In the genomic region with DNA sequence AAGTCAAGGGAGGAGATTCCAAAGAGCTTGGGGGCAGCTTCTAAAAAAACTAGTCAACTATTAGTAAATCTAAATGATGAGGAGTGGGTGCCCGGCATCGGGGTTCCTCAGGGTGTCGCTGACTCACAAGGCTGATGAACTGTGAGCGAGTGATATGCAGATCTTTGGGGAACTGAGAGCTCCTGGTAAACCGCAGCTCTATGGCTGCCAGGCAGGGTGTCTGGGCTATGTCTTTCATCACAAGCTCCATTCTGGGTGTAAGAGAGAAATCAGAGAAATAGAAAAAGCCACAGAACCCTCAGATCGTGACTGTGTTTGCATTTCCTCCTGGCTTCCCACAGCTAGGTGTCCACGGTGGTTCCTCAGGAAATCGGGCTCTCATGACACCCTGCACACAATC, we compare ENCODE assay signal across 13 mouse cellular contexts. TPM values are rescaled to one million over a fixed set of nuclear protein-coding genes. Genes with fewer than 3 reads are reported as not detected.
DNase-seq lines count a peak whose midpoint lies in the region; ATAC-seq and TF ChIP-seq lines count a peak whose summit lies in the region.
"Had no signal": no experiment of that assay in that cellular context is flagged by ENCODE, and none has a peak within 500 bp of the region (broad histone marks: within the 10 kb centered on the region; RNA-seq: fewer than 3 reads in every experiment).

No protein-coding gene starts in this region.

- H3K9ac ChIP-seq in forebrain, embryonic 13.5 days: no peak overlapping the region
- H3K9ac ChIP-seq: forebrain, embryonic 12.5 days; liver, embryonic 13.5 days had no signal

- H3K27ac ChIP-seq in bone marrow macrophage, adult 2 months (ENCODE audit: insufficient read depth, low read depth, low read length): no peak overlapping the region
- H3K27ac ChIP-seq in spleen, adult 2 months (ENCODE audit: insufficient read depth, low read length): no peak overlapping the region
- H3K27ac ChIP-seq in forebrain, embryonic 13.5 days: no peak overlapping the region
- H3K27ac ChIP-seq: forebrain, embryonic 12.5 days; liver, embryonic 13.5 days had no signal

- WGBS in spleen, adult 2 months: 6% methylated on average over 8 of the region's 8 CpGs
- 81% methylated on average over 8 of the region's 8 CpGs for WGBS in forebrain, embryonic 13.5 days

- H3K27me3 ChIP-seq in spleen, adult 2 months (ENCODE audit: control insufficient read depth, insufficient read depth, low read length): no peaks in the 10 kb centered on the region
- H3K27me3 ChIP-seq in forebrain, embryonic 13.5 days: 0 out of 2 replicates have a peak, but pooled peaks cover 5% of the 10 kb centered on the region

- no peak overlapping the region for H3K4me3 ChIP-seq in bone marrow macrophage, adult 2 months (ENCODE audit: insufficient read depth, low read length)
- H3K4me3 ChIP-seq in spleen, adult 2 months (ENCODE audit: extremely low read depth, insufficient read depth, insufficient read length): no peak overlapping the region
- no peak overlapping the region for H3K4me3 ChIP-seq in forebrain, embryonic 13.5 days
- H3K4me3 ChIP-seq: forebrain, embryonic 12.5 days; liver, embryonic 13.5 days had no signal

- 0 out of 2 replicates have a peak, but pooled peaks have one; percentile 29 for TF ChIP-seq CTCF in bone marrow macrophage, adult 2 months (IDR thresholded peaks at IDR 0.05; ENCODE audit: low read depth, low read length)
- TF ChIP-seq CTCF in spleen, adult 2 months (IDR thresholded peaks at IDR 0.05; ENCODE audit: extremely low read depth, insufficient read depth, insufficient read length, insufficient replicate concordance): peak; percentile 38; the same call in 1 of the 2 replicates

- peak; percentile 19 to 43 for DNase-seq in CD8-positive naive resting alpha-beta T cell, adult 2 months (ENCODE audit: low read depth in 2 of 2, low spot score in 2 of 2)
- DNase-seq in spleen, adult 2 months (ENCODE audit: low read depth in 1 of 2, low spot score in 2 of 2): peak; percentile 44 to 53
- no peak for DNase-seq in left cerebral cortex, adult 9 months (ENCODE audit: low spot score in 2 of 2)
- DNase-seq: embryo, embryonic 11 days; kidney, adult 8-10 months; liver, embryonic 13.5 days; right cerebral cortex, adult 18-20 months had no signal

- H3K4me1 ChIP-seq in bone marrow macrophage, adult 2 months (ENCODE audit: control insufficient read depth, insufficient read depth, low read length): peaks cover 5% of the 10 kb centered on the region; the same call in 1 of the 2 replicates
- peaks cover 2% of the 10 kb centered on the region; the same call in 1 of the 2 replicates for H3K4me1 ChIP-seq in spleen, adult 2 months (ENCODE audit: control insufficient read depth, insufficient read depth, insufficient read length)
- peaks cover 8% of the 10 kb centered on the region for H3K4me1 ChIP-seq in forebrain, embryonic 13.5 days
- H3K4me1 ChIP-seq: liver, embryonic 13.5 days had no signal

- TF ChIP-seq POLR2A in bone marrow macrophage, adult 2 months (IDR thresholded peaks at IDR 0.05; ENCODE audit: borderline replicate concordance, low read depth, low read length): no peak
- TF ChIP-seq POLR2A in spleen, adult 2 months (IDR thresholded peaks at IDR 0.05; ENCODE audit: low read depth, low read length): no peak

- no peak overlapping the region for H3K4me2 ChIP-seq in forebrain, embryonic 13.5 days
- H3K4me2 ChIP-seq: forebrain, embryonic 12.5 days; liver, embryonic 13.5 days had no signal

- no peaks in the 10 kb centered on the region for H3K36me3 ChIP-seq in spleen, adult 2 months (ENCODE audit: control insufficient read depth, insufficient read depth, low read length)
- no peaks in the 10 kb centered on the region for H3K36me3 ChIP-seq in forebrain, embryonic 13.5 days (ENCODE audit: poor library complexity, severe bottlenecking)
- H3K36me3 ChIP-seq: forebrain, embryonic 12.5 days; liver, embryonic 13.5 days had no signal

- H3K9me3 ChIP-seq in forebrain, embryonic 13.5 days (replicated peaks): no peaks in the 10 kb centered on the region
- H3K9me3 ChIP-seq: forebrain, embryonic 12.5 days; liver, embryonic 13.5 days had no signal

- ATAC-seq in hematopoietic stem cell, adult 5-6 weeks (replicated peaks in 1 of 2; ENCODE audit: insufficient read depth in 1 of 2, low FRiP score in 2 of 2, low TSS enrichment in 1 of 2, low read depth in 1 of 2, poor library complexity in 2 of 2, severe bottlenecking in 2 of 2): peak; percentile 91 to 92
- ATAC-seq in inflammation-experienced regulatory T-cells, adult 6 months: no peak
- ATAC-seq in forebrain, embryonic 13.5 days: no peak

RNA-seq across cellular contexts. Expression of gene Slc1a7, which starts 20.8 kb away (rescaled TPM):
- polyA plus RNA-seq in bone marrow macrophage, adult 2 months (2012; ENCODE audit: insufficient read depth, insufficient read length, missing spikeins): not detected in 2 replicates
- total RNA-seq in hematopoietic stem cell, adult 5-6 weeks (2017): not detected in 2 replicates
- polyA plus RNA-seq in spleen, adult 2 months (2012; rRNA removed): 0.05 TPM in 2 replicates
- polyA plus RNA-seq in inflammation-experienced regulatory T-cells, adult 6 months (2017; shearing (Covaris generic)): not detected
- not detected in 2 replicates for polyA plus RNA-seq in forebrain, embryonic 13.5 days (2015; fragmentation: Nextera tagmentation; extraction: Ambion mirVana)
- total RNA-seq: layer of hippocampus, postnatal 25 days had no signal
- polyA plus RNA-seq: forebrain, embryonic 12.5 days; liver, embryonic 13.5 days had no signal

Comparison
In these comparisons a context has a peak if more than half of its experiments do, and no peak if none do; other contexts are left out.
1. DNase-seq: peak in CD8-positive naive resting alpha-beta T cell, adult 2 months (2 of 2) and spleen, adult 2 months (2 of 2); none in left cerebral cortex, adult 9 months (0 of 2).
2. ATAC-seq: peak in hematopoietic stem cell, adult 5-6 weeks (2 of 2); none in inflammation-experienced regulatory T-cells, adult 6 months (single experiment) and forebrain, embryonic 13.5 days (single experiment).